Mouse (Mus musculus) forebrain, embryonic 11.5 days (tissue): Measurements from ENCODE around the gene Wap. TPM values are rescaled to one million over a fixed set of nuclear protein-coding genes. Genes with fewer than 3 reads are reported as not detected.

Experiments
- ATAC-seq: fragments of 200-750 bp; cut with Nextera tagmentation; replicated peaks from 2 replicates; pipeline ENCODE4 v1.8.0; 2017; ENCODE audit warnings: moderate TSS enrichment; ENCODE audit not compliant: low FRiP score
- DNase-seq: peaks from one replicate; pipeline ENCODE4 v3.0.0-alpha.2; 2017; ENCODE audit warnings: low spot score
- H3K27ac ChIP-seq: fragments of 300-500 bp; sonication (generic); 2 replicates; pipeline ENCODE4 v1.5.1; 2014; ENCODE audit warnings: low read depth, low read length
- H3K27me3 ChIP-seq: fragments of 300-500 bp; sonication (generic); 2 replicates; pipeline ENCODE4 v1.6.1; 2014; ENCODE audit warnings: mild to moderate bottlenecking, low read length, mixed read lengths; ENCODE audit not compliant: control insufficient read depth, insufficient read depth
- H3K36me3 ChIP-seq: fragments of 300-500 bp; sonication (generic); 2 replicates; pipeline ENCODE4 v1.6.1; 2014; ENCODE audit warnings: mild to moderate bottlenecking, low read length, moderate library complexity, mixed read lengths; ENCODE audit not compliant: control insufficient read depth, insufficient read depth
- H3K4me1 ChIP-seq: fragments of 300-500 bp; sonication (generic); replicated peaks from 2 replicates; pipeline ENCODE4 v1.6.1; 2014; ENCODE audit warnings: low read length, mixed read lengths; ENCODE audit not compliant: control insufficient read depth, insufficient read depth
- H3K4me2 ChIP-seq: fragments of 300-500 bp; sonication (generic); 2 replicates; pipeline ENCODE4 v1.6.1; 2014; ENCODE audit warnings: low read depth, mild to moderate bottlenecking, low read length, moderate library complexity, mixed read lengths; ENCODE audit not compliant: severe bottlenecking
- H3K4me3 ChIP-seq: fragments of 300-500 bp; sonication (generic); 2 replicates; pipeline ENCODE4 v1.5.1; 2014; ENCODE audit warnings: low read depth, low read length
- H3K9ac ChIP-seq: fragments of 300-500 bp; sonication (generic); 2 replicates; pipeline ENCODE4 v1.6.1; 2014; ENCODE audit warnings: low read length
- H3K9me3 ChIP-seq: fragments of 300-500 bp; sonication (generic); 2 replicates; pipeline ENCODE4 v1.6.1; 2016; ENCODE audit warnings: low read length, mixed read lengths; ENCODE audit not compliant: control insufficient read depth
- WGBS: fragments of 180-500 bp; shearing (Covaris S2); extraction: QIAGEN DNeasy Blood & Tissue Kit; methylation state at CpG from one replicate; pipeline ENCODE4 v1.1.7; 2014; 5-methylcytosine and 5-hydroxymethylcytosine counted together
- polyA plus RNA-seq: library from polyadenylated mRNA; unstranded; fragments of >200 nt; fragmentation: Nextera tagmentation; extraction: Ambion mirVana; gene quantifications from 2 replicates; pipeline ENCODE4 v1.2.1, GENCODE M21; 2014

Gene Wap
- polyA plus RNA-seq, 1 experiment from 2014 or later = not detected

DNA sequence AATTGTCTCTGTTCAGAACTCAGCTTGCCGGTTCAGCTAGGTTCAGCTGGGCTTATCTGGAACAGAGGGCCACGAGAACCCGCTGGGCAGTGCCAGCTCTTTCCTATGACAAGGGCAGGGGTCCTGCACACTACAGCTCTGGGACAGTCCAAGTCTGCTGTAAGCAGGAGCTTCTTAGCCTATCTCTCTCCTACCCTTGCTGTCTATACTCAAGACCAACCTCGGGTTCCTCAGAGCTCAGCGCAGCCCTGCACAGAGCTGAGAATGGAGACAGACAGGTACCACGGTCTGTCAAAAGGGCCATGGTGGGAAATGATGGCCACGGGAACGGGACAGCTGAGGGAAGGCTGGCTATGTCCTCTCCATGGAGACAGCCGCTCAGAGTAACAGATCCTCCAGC, 35.2 kb downstream of the Wap start:
- Histone ChIP-seq H3K27ac (no peak overlapping the region), H3K9me3 (no peaks in the 10 kb centered on the region), H3K4me2 (peak overlapping the region; percentile 71; the same call in 1 of the 2 replicates), H3K27me3 (peaks cover 4% of the 10 kb centered on the region; the same call in 1 of the 2 replicates), H3K9ac (no peak overlapping the region), H3K4me1 (peaks cover 27% of the 10 kb centered on the region), H3K36me3 (no peaks in the 10 kb centered on the region), H3K4me3 (no peak overlapping the region)
- ATAC-seq (no peak), DNase-seq (peak; percentile 48)
- 76% methylated on average over 9 of the region's 9 CpGs for WGBS

DNA sequence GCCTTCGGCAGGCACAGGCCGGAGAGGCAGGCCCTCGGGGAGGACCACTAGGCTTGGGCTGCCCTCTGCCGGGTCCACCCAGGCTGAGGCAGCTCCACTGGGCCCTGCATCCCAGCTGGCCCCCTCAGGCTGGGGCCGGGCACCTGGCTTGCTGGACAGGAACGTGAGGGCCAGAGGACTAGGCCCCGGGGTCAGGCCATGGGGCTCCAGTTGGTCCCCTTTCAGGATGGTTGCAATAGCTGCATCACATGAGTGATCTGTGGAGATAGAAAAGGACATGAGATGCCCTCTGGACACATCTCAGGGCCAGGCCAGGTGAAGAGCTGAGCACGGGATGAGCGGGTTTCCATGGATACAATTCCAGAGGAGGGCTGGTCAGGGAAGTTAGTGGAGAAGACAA, 35.8 kb downstream of the Wap start:
- Histone ChIP-seq H3K4me3 (no peak overlapping the region), H3K27me3 (peaks cover 4% of the 10 kb centered on the region; the same call in 1 of the 2 replicates), H3K27ac (no peak overlapping the region), H3K4me1 (peaks cover 27% of the 10 kb centered on the region), H3K4me2 (no peak overlapping the region), H3K9ac (no peak overlapping the region), H3K36me3 (peaks cover 3% of the 10 kb centered on the region; the same call in 1 of the 2 replicates), H3K9me3 (no peaks in the 10 kb centered on the region)
- DNase-seq = peak; percentile 49
- WGBS = 84% methylated on average over 9 of the region's 9 CpGs
- no peak for ATAC-seq

DNA sequence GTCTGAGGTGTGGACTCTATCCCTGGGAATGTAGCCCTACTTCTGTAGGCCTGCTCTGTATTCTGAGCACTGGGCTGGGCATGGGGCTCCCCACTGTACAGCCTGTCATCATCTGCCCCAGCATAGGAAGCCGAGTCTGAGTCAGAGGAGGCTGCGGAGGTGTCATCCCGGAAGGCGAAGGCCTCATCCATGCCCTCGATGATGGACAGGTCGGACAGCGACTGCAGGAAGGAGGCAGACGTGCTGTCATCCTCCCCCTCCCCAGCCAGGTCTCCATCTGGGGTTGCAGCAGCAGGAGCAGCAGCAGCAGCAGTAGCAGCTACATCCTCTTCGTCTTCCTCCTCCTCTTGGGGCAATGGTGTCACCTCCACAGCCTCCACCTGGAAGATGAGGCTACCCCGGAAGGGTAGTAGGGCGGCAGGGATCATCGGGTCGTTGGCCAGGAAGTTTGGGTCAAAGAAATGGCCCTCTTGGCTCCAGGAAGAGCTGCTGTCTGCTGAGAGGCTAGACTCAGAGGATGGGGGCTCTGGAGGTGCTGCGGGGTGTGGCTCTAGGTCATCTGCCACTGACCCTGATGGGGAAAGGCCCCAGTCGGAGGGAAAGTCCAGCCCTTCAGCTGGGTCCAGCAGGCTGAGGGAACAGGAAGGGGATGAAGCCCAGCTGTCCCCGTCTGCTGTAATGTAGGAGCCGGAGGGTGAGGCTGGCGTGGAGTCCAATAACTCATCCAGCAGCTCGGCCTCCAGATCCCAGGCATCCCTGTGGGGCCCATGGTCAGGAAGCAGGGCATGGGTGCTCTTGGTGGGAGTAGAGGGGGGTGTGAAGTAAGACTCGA, 36.6 kb downstream of the Wap start:
- ATAC-seq (no peak), DNase-seq (peak; percentile 51)
- Histone ChIP-seq H3K9ac (no peak overlapping the region), H3K27me3 (peaks cover 4% of the 10 kb centered on the region; the same call in 1 of the 2 replicates), H3K27ac (no peak overlapping the region), H3K9me3 (no peaks in the 10 kb centered on the region), H3K4me3 (no peak overlapping the region), H3K4me1 (peaks cover 27% of the 10 kb centered on the region), H3K4me2 (no peak overlapping the region), H3K36me3 (peaks cover 3% of the 10 kb centered on the region; the same call in 1 of the 2 replicates)
- 83% methylated on average over 20 of the region's 20 CpGs for WGBS

DNA sequence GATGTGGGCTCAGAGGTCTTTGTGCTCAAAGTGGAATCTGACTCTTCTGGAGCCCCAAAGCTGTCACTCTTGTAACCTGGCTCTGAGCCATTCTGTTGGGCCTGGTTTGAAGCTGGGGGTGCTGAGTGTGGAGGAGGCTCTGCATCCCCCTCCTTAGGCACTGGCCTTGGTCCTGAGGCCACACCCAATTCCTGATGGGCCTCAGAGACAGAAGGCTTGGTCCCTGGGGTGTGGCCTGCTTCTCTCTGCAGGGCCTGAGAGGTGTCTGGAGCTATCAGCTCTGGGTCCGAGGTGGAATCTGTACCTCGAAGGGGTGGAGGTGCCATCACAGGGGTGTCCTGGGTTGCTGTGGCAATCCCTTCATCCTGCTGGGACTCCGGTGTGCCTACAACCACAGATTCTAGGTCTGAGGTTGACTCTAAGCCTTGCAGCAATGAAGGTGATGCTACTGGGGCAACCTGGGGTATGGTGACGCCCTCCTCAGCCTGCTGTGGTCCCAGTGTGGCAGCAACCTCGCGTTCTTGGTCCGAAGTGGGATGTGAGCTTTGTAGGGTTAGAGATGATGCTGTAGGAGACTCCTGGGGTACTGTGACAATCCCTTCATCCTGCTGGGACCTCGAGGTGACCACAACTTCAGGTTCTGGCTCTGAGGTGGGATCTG, 38.0 kb downstream of the Wap start:
- peaks cover 8% of the 10 kb centered on the region; the same call in 1 of the 2 replicates for H3K36me3 ChIP-seq

DNA sequence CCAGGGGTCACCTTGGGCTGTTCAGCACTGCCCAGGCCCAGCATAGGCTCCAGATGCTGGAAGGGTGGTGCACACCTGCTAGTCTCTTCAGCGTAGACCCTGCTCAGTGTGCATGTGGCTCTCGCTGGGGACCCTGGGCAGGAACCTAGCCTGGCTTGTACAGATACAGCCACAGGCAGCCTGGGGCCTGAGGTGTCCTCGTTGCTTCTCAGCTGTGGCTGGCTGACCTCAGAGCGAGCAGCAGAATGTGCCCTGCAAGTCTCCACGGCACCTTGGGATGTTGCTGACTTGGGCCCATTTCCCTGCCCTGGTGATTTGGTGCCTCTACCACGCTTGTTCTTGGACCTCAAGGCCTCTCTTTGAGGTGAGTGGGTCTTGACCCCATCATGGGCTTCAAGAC, 38.6 kb downstream of the Wap start:
- no peak overlapping the region for H3K4me3 ChIP-seq
- H3K27me3 ChIP-seq = peaks cover 2% of the 10 kb centered on the region; the same call in 1 of the 2 replicates
- H3K27ac ChIP-seq = no peak overlapping the region
- H3K9ac ChIP-seq = no peak overlapping the region
- 79% methylated on average over 6 of the region's 6 CpGs for WGBS
- no peaks in the 10 kb centered on the region for H3K9me3 ChIP-seq
- no peak overlapping the region for H3K4me2 ChIP-seq
- peak; percentile 51 for DNase-seq
- H3K4me1 ChIP-seq = peaks cover 23% of the 10 kb centered on the region
- H3K36me3 ChIP-seq = peaks cover 8% of the 10 kb centered on the region; the same call in 1 of the 2 replicates
- no peak for ATAC-seq

More for the DNA sequence above, 38.0 kb downstream of the Wap start:
- Histone ChIP-seq H3K4me3 (no peak overlapping the region), H3K9me3 (no peaks in the 10 kb centered on the region), H3K27ac (no peak overlapping the region), H3K4me2 (no peak overlapping the region), H3K9ac (no peak overlapping the region), H3K4me1 (peaks cover 27% of the 10 kb centered on the region), H3K27me3 (peaks cover 4% of the 10 kb centered on the region; the same call in 1 of the 2 replicates)
- ATAC-seq (no peak), DNase-seq (peak; percentile 47)
- WGBS = 92% methylated on average over 8 of the region's 8 CpGs

DNA sequence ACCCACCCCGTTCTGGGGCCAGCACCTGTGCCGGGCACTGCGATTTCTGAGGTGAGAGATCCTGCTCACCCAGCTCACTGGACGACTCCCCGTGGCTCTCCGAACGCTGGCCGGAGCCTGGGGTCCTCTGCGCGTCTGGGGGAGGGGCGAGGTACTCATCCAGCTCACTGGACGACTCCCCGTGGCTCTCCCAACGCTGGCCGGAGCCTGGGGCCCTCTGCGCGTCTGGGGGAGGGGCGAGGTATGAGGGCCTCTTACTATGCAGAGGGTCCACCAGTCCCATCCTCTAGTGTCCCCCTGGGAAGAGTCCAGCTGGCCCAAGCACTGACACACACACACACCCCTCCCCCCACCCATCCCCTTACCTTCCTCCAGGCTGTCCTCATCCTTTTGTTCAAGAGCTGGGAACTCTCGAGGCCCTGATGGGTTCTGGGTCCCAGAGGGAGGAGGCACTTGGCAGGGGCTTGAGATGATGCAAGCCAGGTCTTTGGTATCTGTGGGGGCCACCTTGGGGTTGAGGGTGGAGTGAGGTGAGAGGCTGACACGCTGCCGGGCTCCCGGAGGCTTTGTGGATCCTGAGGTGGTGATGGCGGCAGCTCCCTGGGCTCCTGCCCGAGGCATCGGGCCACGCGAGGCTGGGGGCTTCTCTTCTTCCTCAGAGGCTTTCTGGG, 39.3 kb downstream of the Wap start:
- Histone ChIP-seq H3K9me3 (no peaks in the 10 kb centered on the region), H3K27me3 (no peaks in the 10 kb centered on the region), H3K36me3 (peaks cover 8% of the 10 kb centered on the region; the same call in 1 of the 2 replicates), H3K4me3 (no peak overlapping the region), H3K27ac (no peak overlapping the region), H3K4me1 (peaks cover 16% of the 10 kb centered on the region), H3K4me2 (peak overlapping the region; percentile 35), H3K9ac (peak overlapping the region; percentile 35; the same call in 1 of the 2 replicates)
- 18% methylated on average over 21 of the region's 27 CpGs for WGBS
- DNase-seq (peak; percentile 64), ATAC-seq (peak; percentile 58)

DNA sequence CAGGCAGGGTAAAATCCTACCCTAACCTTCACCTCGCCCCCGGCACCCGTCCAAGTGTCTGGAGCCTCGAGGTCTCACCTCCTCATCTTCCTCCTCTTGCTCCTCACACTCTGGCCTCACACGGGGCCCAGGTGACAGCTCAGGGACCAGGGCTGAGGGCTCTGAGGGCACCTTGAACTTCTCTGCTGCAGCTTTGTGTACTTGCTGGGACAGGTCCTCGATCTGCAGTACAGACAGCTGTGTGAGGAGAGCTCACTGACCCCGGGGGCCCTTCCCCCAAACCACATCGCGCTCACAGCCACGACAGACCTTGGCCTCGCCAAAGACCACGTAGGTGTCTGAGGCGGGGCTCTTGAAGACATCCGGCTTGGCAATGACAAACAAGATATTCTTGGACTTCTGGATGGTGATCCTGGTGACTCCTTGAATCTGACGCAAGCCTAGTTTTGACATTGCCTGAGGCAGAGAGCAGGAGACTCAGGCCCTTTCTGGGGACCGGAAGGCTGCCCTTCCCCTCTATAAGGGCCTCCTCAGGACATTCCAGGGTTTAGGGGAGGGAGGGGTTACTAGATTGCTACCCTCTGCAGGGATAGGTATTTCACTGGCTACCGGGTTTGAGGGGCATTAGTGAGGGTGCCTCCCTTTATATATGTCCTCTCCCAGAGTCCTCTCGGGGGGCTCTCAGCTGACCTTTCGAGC, 40.1 kb downstream of the Wap start:
- peaks cover 8% of the 10 kb centered on the region; the same call in 1 of the 2 replicates for H3K36me3 ChIP-seq
- peak overlapping the region; percentile 35; the same call in 1 of the 2 replicates for H3K4me2 ChIP-seq

DNA sequence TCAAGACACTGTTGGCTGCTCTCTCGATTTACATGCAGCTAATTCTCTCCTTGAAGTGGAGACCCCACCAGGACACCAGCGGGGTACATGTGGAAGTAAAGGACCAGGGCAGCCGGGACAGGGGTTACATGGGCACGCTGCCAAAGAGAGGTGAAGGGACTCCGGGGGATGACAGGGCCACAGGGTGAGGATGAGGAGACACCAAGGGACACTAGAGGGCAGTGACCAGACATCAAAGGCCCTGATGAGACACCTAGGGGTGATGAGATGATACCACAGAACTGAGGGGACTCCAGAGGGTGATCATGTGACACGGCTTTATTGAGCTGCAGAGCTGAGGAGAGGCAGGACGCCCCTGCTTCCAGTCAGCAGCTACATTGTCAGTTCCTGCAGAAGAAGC, 40.9 kb downstream of the Wap start:
- no peak for ATAC-seq
- Histone ChIP-seq H3K27ac (no peak overlapping the region), H3K36me3 (peaks cover 14% of the 10 kb centered on the region), H3K4me3 (no peak overlapping the region), H3K4me2 (no peak overlapping the region), H3K9ac (no peak overlapping the region), H3K4me1 (peaks cover 9% of the 10 kb centered on the region), H3K9me3 (no peaks in the 10 kb centered on the region), H3K27me3 (no peaks in the 10 kb centered on the region)
- peak; percentile 51 for DNase-seq
- 88% methylated on average over 7 of the region's 7 CpGs for WGBS

More for the DNA sequence above, 40.1 kb downstream of the Wap start:
- Histone ChIP-seq H3K27ac (no peak overlapping the region), H3K27me3 (no peaks in the 10 kb centered on the region), H3K9ac (peak overlapping the region; percentile 35; the same call in 1 of the 2 replicates), H3K4me1 (peaks cover 11% of the 10 kb centered on the region), H3K9me3 (no peaks in the 10 kb centered on the region), H3K4me3 (no peak overlapping the region)
- peak; percentile 53 for DNase-seq
- 60% methylated on average over 19 of the region's 19 CpGs for WGBS
- peak; percentile 21; the same call in 1 of the 2 replicates for ATAC-seq
